Mouse (Mus musculus): Measurements from ENCODE around the gene Slc22a6. TPM values are rescaled to one million over a fixed set of nuclear protein-coding genes. Genes with fewer than 3 reads are reported as not detected.

Gene Slc22a6
- polyA plus RNA-seq (2016; fragmentation: Nextera tagmentation; extraction: Ambion mirVana) = not detected in 2 replicates

GRCm38 (mm10) chr19:8617904-8618303 is at the start of gene Slc22a6:
Gene Slc22a6 (plus strand): TSS chr19:8618039.
- no peaks in the 10 kb centered on the region for H3K4me1 ChIP-seq (replicated peaks)
- no peak within 1 kb of the TSS for H3K9ac ChIP-seq (replicated peaks)
- ATAC-seq (ENCODE audit: insufficient number of reproducible peaks, insufficient read depth, low FRiP score, low TSS enrichment, low read depth) = no peak
- 29% methylated on average over 7 of the region's 7 CpGs for WGBS
- H3K4me3 ChIP-seq (replicated peaks) = no peak within 1 kb of the TSS
- H3K4me2 ChIP-seq = no peak within 1 kb of the TSS
- no peaks in the 10 kb centered on the region for H3K36me3 ChIP-seq
- no peaks in the 10 kb centered on the region for H3K9me3 ChIP-seq
- no peak within 1 kb of the TSS for H3K27ac ChIP-seq
- no peaks in the 10 kb centered on the region for H3K27me3 ChIP-seq

GRCm38 (mm10) chr19:8569453-8569863 is 48.4 kb upstream of the Slc22a6 start:
- Histone ChIP-seq H3K36me3 (no peaks in the 10 kb centered on the region), H3K27me3 (no peaks in the 10 kb centered on the region), H3K9ac (replicated peaks) (peak overlapping the region; percentile 37; the same call in 1 of the 2 replicates), H3K4me1 (replicated peaks) (no peaks in the 10 kb centered on the region), H3K4me2 (peak overlapping the region; percentile 54), H3K9me3 (no peaks in the 10 kb centered on the region), H3K4me3 (replicated peaks) (peak overlapping the region; percentile 26), H3K27ac (no peak overlapping the region)
- ATAC-seq (ENCODE audit: insufficient number of reproducible peaks, insufficient read depth, low FRiP score, low TSS enrichment, low read depth) = no peak
- WGBS = 5% methylated on average over 14 of the region's 14 CpGs

- Histone ChIP-seq H3K27me3 (no peaks in the 10 kb centered on the region), H3K36me3 (no peaks in the 10 kb centered on the region), H3K9me3 (no peaks in the 10 kb centered on the region), H3K4me1 (replicated peaks) (no peaks in the 10 kb centered on the region), H3K9ac (replicated peaks) (no peak overlapping the region), H3K27ac (no peak overlapping the region), H3K4me3 (replicated peaks) (no peak overlapping the region), H3K4me2 (no peak overlapping the region)
- 54% methylated on average over 2 of the region's 2 CpGs for whole genome bisulfite sequencing
- no peak for ATAC-seq (ENCODE audit: insufficient number of reproducible peaks, insufficient read depth, low FRiP score, low TSS enrichment, low read depth)
Observed at GRCm38 (mm10) chr19:8570341-8571040, 47.3 kb upstream of the Slc22a6 start.

- Histone ChIP-seq H3K4me3 (replicated peaks) (no peak overlapping the region), H3K36me3 (no peaks in the 10 kb centered on the region), H3K4me2 (no peak overlapping the region), H3K27me3 (no peaks in the 10 kb centered on the region), H3K9ac (replicated peaks) (no peak overlapping the region), H3K9me3 (no peaks in the 10 kb centered on the region), H3K27ac (no peak overlapping the region), H3K4me1 (replicated peaks) (no peaks in the 10 kb centered on the region)
- ATAC-seq (ENCODE audit: insufficient number of reproducible peaks, insufficient read depth, low FRiP score, low TSS enrichment, low read depth) = no peak
- 68% methylated on average over 7 of the region's 7 CpGs for WGBS
Observed at GRCm38 (mm10) chr19:8571746-8572145, 46.1 kb upstream of the Slc22a6 start.

GRCm38 (mm10) chr19:8572485-8572884 is 45.4 kb upstream of the Slc22a6 start:
- H3K4me1 ChIP-seq (replicated peaks) = no peaks in the 10 kb centered on the region
- no peak overlapping the region for H3K9ac ChIP-seq (replicated peaks)
- H3K27ac ChIP-seq = no peak overlapping the region
- WGBS = 36% methylated on average over 3 of the region's 3 CpGs
- no peaks in the 10 kb centered on the region for H3K9me3 ChIP-seq
- H3K4me3 ChIP-seq (replicated peaks) = no peak overlapping the region
- H3K4me2 ChIP-seq = no peak overlapping the region
- H3K36me3 ChIP-seq = no peaks in the 10 kb centered on the region
- no peak for ATAC-seq (ENCODE audit: insufficient number of reproducible peaks, insufficient read depth, low FRiP score, low TSS enrichment, low read depth)
- H3K27me3 ChIP-seq = no peaks in the 10 kb centered on the region

- 80% methylated on average over 4 of the region's 4 CpGs for WGBS
- no peaks in the 10 kb centered on the region for H3K36me3 ChIP-seq
- H3K4me2 ChIP-seq = no peak overlapping the region
Observed at GRCm38 (mm10) chr19:8577432-8577831, 40.4 kb upstream of the Slc22a6 start.

GRCm38 (mm10) chr19:8578293-8578969 is 39.4 kb upstream of the Slc22a6 start:
- peaks cover 6% of the 10 kb centered on the region for H3K4me1 ChIP-seq (replicated peaks)
- no peaks in the 10 kb centered on the region for H3K9me3 ChIP-seq
- H3K4me2 ChIP-seq = peak overlapping the region; percentile 72
- 0 out of 2 replicates have a peak, but pooled peaks have one; percentile 47 for ATAC-seq (ENCODE audit: insufficient number of reproducible peaks, insufficient read depth, low FRiP score, low TSS enrichment, low read depth)
- H3K27ac ChIP-seq = no peak overlapping the region
- 8% methylated on average over 24 of the region's 24 CpGs for WGBS
- H3K9ac ChIP-seq (replicated peaks) = peak overlapping the region; percentile 50; the same call in 1 of the 2 replicates
- no peaks in the 10 kb centered on the region for H3K27me3 ChIP-seq
- H3K36me3 ChIP-seq = no peaks in the 10 kb centered on the region
- peak overlapping the region; percentile 32 for H3K4me3 ChIP-seq (replicated peaks)

More at GRCm38 (mm10) chr19:8577432-8577831, 40.4 kb upstream of the Slc22a6 start:
- Histone ChIP-seq H3K9ac (replicated peaks) (no peak overlapping the region), H3K4me3 (replicated peaks) (no peak overlapping the region), H3K27ac (no peak overlapping the region), H3K9me3 (no peaks in the 10 kb centered on the region), H3K4me1 (replicated peaks) (peaks cover 6% of the 10 kb centered on the region), H3K27me3 (no peaks in the 10 kb centered on the region)
- no peak for ATAC-seq (ENCODE audit: insufficient number of reproducible peaks, insufficient read depth, low FRiP score, low TSS enrichment, low read depth)

- H3K9ac ChIP-seq (replicated peaks) = peak overlapping the region; percentile 50; the same call in 1 of the 2 replicates
- H3K27me3 ChIP-seq = no peaks in the 10 kb centered on the region
- H3K36me3 ChIP-seq = no peaks in the 10 kb centered on the region
- H3K9me3 ChIP-seq = no peaks in the 10 kb centered on the region
- ATAC-seq (ENCODE audit: insufficient number of reproducible peaks, insufficient read depth, low FRiP score, low TSS enrichment, low read depth) = no peak
- WGBS = 69% methylated on average over 2 of the region's 2 CpGs
- peak overlapping the region; percentile 72 for H3K4me2 ChIP-seq
- no peak overlapping the region for H3K27ac ChIP-seq
- peak overlapping the region; percentile 32 for H3K4me3 ChIP-seq (replicated peaks)
- H3K4me1 ChIP-seq (replicated peaks) = peaks cover 6% of the 10 kb centered on the region
Observed at GRCm38 (mm10) chr19:8578970-8579342, 38.9 kb upstream of the Slc22a6 start.

- no peaks in the 10 kb centered on the region for H3K36me3 ChIP-seq
- ATAC-seq (ENCODE audit: insufficient number of reproducible peaks, insufficient read depth, low FRiP score, low TSS enrichment, low read depth) = no peak
- H3K4me1 ChIP-seq (replicated peaks) = no peaks in the 10 kb centered on the region
- H3K9ac ChIP-seq (replicated peaks) = no peak overlapping the region
- H3K4me2 ChIP-seq = no peak overlapping the region
- no peaks in the 10 kb centered on the region for H3K9me3 ChIP-seq
- H3K27ac ChIP-seq = no peak overlapping the region
- 83% methylated on average over 3 of the region's 3 CpGs for WGBS
- H3K27me3 ChIP-seq = no peaks in the 10 kb centered on the region
- H3K4me3 ChIP-seq (replicated peaks) = no peak overlapping the region
Observed at GRCm38 (mm10) chr19:8585298-8585697, 32.5 kb upstream of the Slc22a6 start.

- Histone ChIP-seq H3K27me3 (no peaks in the 10 kb centered on the region), H3K4me3 (replicated peaks) (no peak overlapping the region), H3K4me1 (replicated peaks) (peaks cover under 1% of the 10 kb centered on the region; the same call in 1 of the 2 replicates), H3K36me3 (no peaks in the 10 kb centered on the region), H3K9ac (replicated peaks) (no peak overlapping the region), H3K27ac (no peak overlapping the region), H3K9me3 (no peaks in the 10 kb centered on the region), H3K4me2 (no peak overlapping the region)
- WGBS = 90% methylated on average over 2 of the region's 2 CpGs
- no peak for ATAC-seq (ENCODE audit: insufficient number of reproducible peaks, insufficient read depth, low FRiP score, low TSS enrichment, low read depth)
Observed at GRCm38 (mm10) chr19:8585899-8586298, 31.9 kb upstream of the Slc22a6 start.

GRCm38 (mm10) chr19:8586350-8586749 is 31.5 kb upstream of the Slc22a6 start:
- Histone ChIP-seq H3K4me1 (replicated peaks) (peaks cover 5% of the 10 kb centered on the region; the same call in 1 of the 2 replicates), H3K9me3 (no peaks in the 10 kb centered on the region), H3K9ac (replicated peaks) (no peak overlapping the region), H3K27ac (no peak overlapping the region), H3K27me3 (no peaks in the 10 kb centered on the region), H3K4me3 (replicated peaks) (no peak overlapping the region), H3K36me3 (no peaks in the 10 kb centered on the region), H3K4me2 (no peak overlapping the region)
- 56% methylated on average over 3 of the region's 3 CpGs for WGBS
- ATAC-seq (ENCODE audit: insufficient number of reproducible peaks, insufficient read depth, low FRiP score, low TSS enrichment, low read depth) = no peak
